Mouse (Mus musculus) intestine, embryonic 16.5 days (tissue): ENCODE results near the gene Ift122. TPM values are rescaled to one million over a fixed set of nuclear protein-coding genes. Genes with fewer than 3 reads are reported as not detected.
A peak's percentile ranks its signal among the peaks of the same experiment; 100 is the strongest.

Source experiments
- ATAC-seq: fragments of 200-750 bp; cut with Nextera tagmentation; 2 replicates; pipeline ENCODE4 v1.8.0; 2017; ENCODE audit warnings: moderate TSS enrichment, moderate library complexity
- H3K27ac ChIP-seq: fragments of 300-500 bp; sonication (generic); 2 replicates; pipeline ENCODE4 v1.5.1; 2014; ENCODE audit warnings: mild to moderate bottlenecking, low read length
- H3K27me3 ChIP-seq: fragments of 300-500 bp; sonication (generic); replicated peaks from 2 replicates; pipeline ENCODE4 v1.6.1; 2014; ENCODE audit warnings: low read length, control low read depth, mixed read lengths; ENCODE audit not compliant: control insufficient read depth, insufficient read depth
- H3K36me3 ChIP-seq: fragments of 300-500 bp; sonication (generic); 2 replicates; pipeline ENCODE4 v1.6.1; 2014; ENCODE audit warnings: low read length, control low read depth; ENCODE audit not compliant: control insufficient read depth, insufficient read depth
- H3K4me1 ChIP-seq: fragments of 300-500 bp; sonication (generic); 2 replicates; pipeline ENCODE4 v1.6.1; 2014; ENCODE audit warnings: low read length, control low read depth, mixed read lengths; ENCODE audit not compliant: control insufficient read depth, insufficient read depth
- H3K4me2 ChIP-seq: fragments of 300-500 bp; sonication (generic); 2 replicates; pipeline ENCODE4 v1.6.1; 2014; ENCODE audit warnings: low read depth, low read length, control low read depth
- H3K4me3 ChIP-seq: fragments of 300-500 bp; sonication (generic); 2 replicates; pipeline ENCODE4 v1.5.1; 2014; ENCODE audit warnings: mild to moderate bottlenecking, low read length
- H3K9ac ChIP-seq: fragments of 300-500 bp; sonication (generic); 2 replicates; pipeline ENCODE4 v1.6.1; 2014; ENCODE audit warnings: low read depth, low read length
- H3K9me3 ChIP-seq: fragments of 300-500 bp; sonication (generic); 2 replicates; pipeline ENCODE4 v1.6.1; 2016; ENCODE audit warnings: low read length, control low read depth; ENCODE audit not compliant: control insufficient read depth
- WGBS: fragments of 180-500 bp; shearing (Covaris S2); extraction: QIAGEN DNeasy Blood & Tissue Kit; methylation state at CpG from one replicate; pipeline ENCODE4 v1.1.7; 2014; 5-methylcytosine and 5-hydroxymethylcytosine counted together
- polyA plus RNA-seq: library from polyadenylated mRNA; unstranded; fragments of >200 nt; fragmentation: Nextera tagmentation; extraction: Ambion mirVana; gene quantifications from 2 replicates; pipeline ENCODE4 v1.2.1, GENCODE M21; 2015

The Ift122 gene
- polyA plus RNA-seq, 1 experiment from 2014 or later, result 13.1 TPM

DNA sequence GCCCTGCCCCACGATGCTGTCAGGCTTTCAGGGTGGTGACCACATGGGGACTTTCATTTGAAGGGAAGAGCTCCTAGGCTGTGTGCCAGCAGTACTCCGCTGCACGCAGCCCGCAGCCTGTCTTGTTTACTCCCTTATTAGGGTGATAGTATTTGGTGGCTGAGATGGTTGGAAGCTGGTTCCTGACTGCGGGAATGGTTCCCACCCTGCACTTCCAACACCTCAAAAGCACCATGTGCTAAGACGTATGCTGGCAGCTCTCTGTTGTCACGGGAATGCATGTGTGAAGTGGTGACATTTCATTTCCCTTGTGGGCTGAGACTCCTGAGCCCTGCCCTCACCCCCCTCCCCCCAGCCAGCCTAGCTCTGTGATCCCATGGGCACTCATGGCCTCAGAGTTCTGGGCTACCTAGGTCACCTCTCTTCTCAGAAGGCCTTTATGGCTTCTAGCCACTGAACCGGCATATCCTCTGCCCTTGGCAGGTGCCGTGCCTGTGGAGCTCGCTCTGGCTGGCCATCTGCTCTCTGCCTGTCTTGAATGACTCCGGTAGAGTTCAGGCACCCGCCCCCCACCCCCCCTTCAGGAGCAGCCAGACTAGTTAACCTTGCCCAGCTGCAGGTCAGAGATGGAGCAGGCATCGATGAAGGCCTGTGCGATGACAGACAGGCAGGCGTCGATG is 103.8 kb downstream of the Ift122 start:
- no peaks in the 10 kb centered on the region for H3K27me3 ChIP-seq
- 41% methylated on average over 16 of the region's 16 CpGs for WGBS
- no peaks in the 10 kb centered on the region for H3K36me3 ChIP-seq
- H3K4me2 ChIP-seq, result no peak overlapping the region
- H3K27ac ChIP-seq, result peak overlapping the region; percentile 71
- H3K9me3 ChIP-seq, result no peaks in the 10 kb centered on the region
- H3K4me3 ChIP-seq, result no peak overlapping the region
- H3K4me1 ChIP-seq, result peaks cover 33% of the 10 kb centered on the region
- peak; percentile 77 for ATAC-seq
- no peak overlapping the region; the same call in 1 of the 2 replicates for H3K9ac ChIP-seq

DNA sequence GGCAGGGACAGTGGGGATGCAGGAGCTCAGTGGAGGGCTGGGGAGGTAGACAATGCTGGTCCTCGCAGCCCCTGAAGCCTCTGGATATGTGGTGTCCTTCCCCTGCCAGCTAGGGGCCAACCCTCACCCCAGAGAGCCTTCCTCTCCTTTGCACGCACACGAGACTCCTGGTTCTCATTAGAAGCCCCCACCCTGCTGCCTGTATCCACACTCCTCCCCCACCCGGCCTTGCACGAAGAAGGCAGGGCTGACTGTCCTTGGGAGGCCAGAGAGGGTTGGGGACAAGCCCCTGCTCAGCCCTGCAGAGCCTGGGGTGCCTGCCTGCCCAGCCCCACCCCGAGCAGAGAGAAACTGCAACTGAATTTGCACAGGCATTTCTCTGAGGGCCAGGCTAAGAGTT is 104.4 kb downstream of the Ift122 start:
- no peak overlapping the region for H3K4me3 ChIP-seq
- no peak for ATAC-seq
- H3K9me3 ChIP-seq, result no peaks in the 10 kb centered on the region
- no peak overlapping the region for H3K4me2 ChIP-seq
- no peaks in the 10 kb centered on the region for H3K27me3 ChIP-seq
- no peaks in the 10 kb centered on the region for H3K36me3 ChIP-seq
- H3K27ac ChIP-seq, result no peak overlapping the region
- 54% methylated on average over 6 of the region's 6 CpGs for WGBS
- peak overlapping the region; percentile 38; the same call in 1 of the 2 replicates for H3K9ac ChIP-seq
- H3K4me1 ChIP-seq, result peaks cover 33% of the 10 kb centered on the region

DNA sequence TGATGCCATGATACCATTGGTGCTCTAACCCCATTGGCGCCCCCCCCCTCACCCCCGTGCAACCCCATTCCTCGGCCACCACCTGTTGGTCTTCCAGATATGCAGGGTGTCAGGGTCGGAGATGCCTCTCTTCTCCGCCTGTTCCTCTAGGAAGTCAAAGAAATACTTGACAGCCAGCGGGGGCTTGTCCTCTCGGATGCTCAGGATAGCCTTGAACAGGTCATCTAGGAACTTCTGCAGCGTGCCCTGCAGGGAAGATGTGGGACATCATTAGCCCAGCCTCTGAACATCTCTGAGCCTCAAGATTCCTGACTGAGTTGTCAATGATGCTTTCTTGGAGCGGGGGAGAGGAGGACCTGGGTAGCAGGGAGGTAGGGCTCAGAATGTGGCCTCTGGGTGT is 105.2 kb downstream of the Ift122 start:
- Histone ChIP-seq H3K4me2 (no peak overlapping the region), H3K36me3 (0 out of 2 replicates have a peak, but pooled peaks cover 3% of the 10 kb centered on the region), H3K27ac (no peak overlapping the region), H3K9ac (no peak overlapping the region), H3K4me3 (no peak overlapping the region), H3K4me1 (peaks cover 33% of the 10 kb centered on the region), H3K27me3 (no peaks in the 10 kb centered on the region), H3K9me3 (no peaks in the 10 kb centered on the region)
- ATAC-seq, result no peak
- 85% methylated on average over 9 of the region's 9 CpGs for WGBS

- no peak overlapping the region for H3K4me3 ChIP-seq
- no peaks in the 10 kb centered on the region for H3K9me3 ChIP-seq
- no peaks in the 10 kb centered on the region for H3K27me3 ChIP-seq
- WGBS, result 63% methylated on average over 7 of the region's 7 CpGs
- no peak for ATAC-seq
- H3K36me3 ChIP-seq, result 0 out of 2 replicates have a peak, but pooled peaks cover 3% of the 10 kb centered on the region
- peaks cover 33% of the 10 kb centered on the region for H3K4me1 ChIP-seq
- H3K4me2 ChIP-seq, result no peak overlapping the region
- H3K27ac ChIP-seq, result no peak overlapping the region; the same call in 1 of the 2 replicates
- H3K9ac ChIP-seq, result peak overlapping the region; percentile 37; the same call in 1 of the 2 replicates
Measured at GRCm38 (mm10) chr6:115959151-115959691, 106.0 kb downstream of the Ift122 start.

DNA sequence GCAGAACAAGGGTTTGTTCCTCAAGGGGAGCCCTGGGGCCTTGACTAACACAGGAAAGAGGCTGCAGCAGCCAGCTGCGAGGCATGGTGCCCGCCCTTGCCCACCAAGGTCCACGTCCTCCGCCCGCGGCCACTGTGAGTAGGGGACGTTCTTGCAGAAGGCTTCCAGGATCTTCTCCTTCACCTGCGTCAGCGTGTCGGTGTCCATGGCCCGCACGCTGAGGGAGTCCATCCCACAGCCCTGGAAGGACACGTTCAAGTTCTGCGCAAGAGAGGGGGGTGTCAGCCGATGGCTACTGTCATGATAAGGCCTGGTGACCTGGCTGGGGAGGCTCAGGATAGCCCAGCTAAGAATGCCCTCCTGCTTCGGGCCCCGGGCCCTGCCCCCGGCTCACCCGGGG is 107.1 kb downstream of the Ift122 start:
- H3K27ac ChIP-seq, result no peak overlapping the region
- H3K36me3 ChIP-seq, result 0 out of 2 replicates have a peak, but pooled peaks cover 3% of the 10 kb centered on the region
- WGBS, result 93% methylated on average over 19 of the region's 19 CpGs
- no peak overlapping the region for H3K4me3 ChIP-seq
- H3K4me2 ChIP-seq, result no peak overlapping the region
- no peaks in the 10 kb centered on the region for H3K27me3 ChIP-seq
- H3K9ac ChIP-seq, result no peak overlapping the region
- H3K9me3 ChIP-seq, result no peaks in the 10 kb centered on the region
- peaks cover 29% of the 10 kb centered on the region for H3K4me1 ChIP-seq
- no peak for ATAC-seq

- Histone ChIP-seq H3K36me3 (0 out of 2 replicates have a peak, but pooled peaks cover 6% of the 10 kb centered on the region), H3K4me2 (no peak overlapping the region), H3K4me1 (peaks cover 24% of the 10 kb centered on the region), H3K27ac (no peak overlapping the region), H3K9me3 (no peaks in the 10 kb centered on the region), H3K9ac (no peak overlapping the region), H3K27me3 (no peaks in the 10 kb centered on the region), H3K4me3 (no peak overlapping the region)
- 80% methylated on average over 3 of the region's 3 CpGs for WGBS
- no peak for ATAC-seq
Measured at GRCm38 (mm10) chr6:115961743-115962142, 108.5 kb downstream of the Ift122 start.

DNA sequence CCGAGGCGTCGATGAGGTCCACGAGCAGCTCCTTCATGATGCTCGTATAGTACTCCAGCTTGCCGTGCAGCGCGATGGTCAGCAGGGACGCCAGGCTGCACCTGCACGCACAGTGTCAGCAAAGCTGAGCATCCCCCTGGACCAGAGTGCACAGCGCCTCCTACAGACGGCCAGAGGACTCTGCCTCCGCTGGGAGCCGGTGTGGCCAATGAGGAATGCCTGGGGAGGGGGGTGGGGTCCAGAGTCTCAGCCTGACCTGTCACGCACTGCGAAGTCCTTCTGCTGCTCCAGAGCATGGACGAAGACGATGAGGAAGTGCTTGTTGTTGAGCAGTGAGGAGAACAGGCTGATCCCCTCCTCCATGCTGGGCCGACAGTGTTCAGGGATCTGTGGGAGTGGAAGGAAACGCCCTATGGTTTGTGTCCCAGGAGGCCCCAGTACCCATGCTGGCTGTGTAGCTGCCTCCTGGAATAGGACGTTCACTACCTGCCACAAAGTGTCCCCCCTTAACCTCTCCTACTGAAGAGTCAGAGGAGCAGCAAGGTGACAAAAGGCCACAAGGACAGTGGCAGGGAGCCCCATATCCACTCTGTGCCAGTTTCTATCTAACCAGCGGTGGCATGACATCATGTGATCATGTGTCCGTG is 109.3 kb downstream of the Ift122 start:
- WGBS, result 46% methylated on average over 23 of the region's 23 CpGs
- peak; percentile 21; the same call in 1 of the 2 replicates for ATAC-seq

DNA sequence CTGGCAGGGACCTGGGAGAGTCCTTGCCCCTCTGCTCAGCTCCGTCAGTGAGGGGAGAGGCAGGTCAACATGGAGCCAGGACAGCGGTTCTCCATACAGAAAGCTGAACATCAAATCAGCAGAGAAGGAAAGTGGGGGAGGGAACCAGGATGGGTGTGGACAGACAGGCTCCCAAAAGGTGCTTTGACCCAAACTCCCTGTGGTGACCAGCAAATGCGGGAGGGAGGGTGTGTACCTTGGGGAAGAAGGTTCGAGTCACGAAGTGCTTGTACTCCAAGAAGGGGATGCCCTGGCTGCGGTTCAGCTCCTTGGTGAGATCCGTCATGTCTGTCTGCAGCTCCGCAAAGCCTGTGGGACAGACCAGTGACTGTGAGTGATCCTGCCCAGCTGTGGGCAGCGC is 110.4 kb downstream of the Ift122 start:
- Histone ChIP-seq H3K36me3 (0 out of 2 replicates have a peak, but pooled peaks cover 6% of the 10 kb centered on the region), H3K4me2 (no peak overlapping the region), H3K4me1 (peaks cover 12% of the 10 kb centered on the region), H3K9ac (no peak overlapping the region), H3K9me3 (no peaks in the 10 kb centered on the region), H3K27ac (no peak overlapping the region), H3K4me3 (no peak overlapping the region), H3K27me3 (no peaks in the 10 kb centered on the region)
- no peak for ATAC-seq
- 83% methylated on average over 9 of the region's 9 CpGs for WGBS

More for the DNA sequence above, 109.3 kb downstream of the Ift122 start:
- H3K27me3 ChIP-seq, result no peaks in the 10 kb centered on the region
- peaks cover 16% of the 10 kb centered on the region for H3K4me1 ChIP-seq
- H3K4me2 ChIP-seq, result no peak overlapping the region
- H3K9ac ChIP-seq, result no peak overlapping the region
- 0 out of 2 replicates have a peak, but pooled peaks cover 6% of the 10 kb centered on the region for H3K36me3 ChIP-seq
- H3K9me3 ChIP-seq, result no peaks in the 10 kb centered on the region
- no peak overlapping the region for H3K4me3 ChIP-seq
- H3K27ac ChIP-seq, result no peak overlapping the region

- H3K27me3 ChIP-seq, result no peaks in the 10 kb centered on the region
- H3K4me2 ChIP-seq, result no peak overlapping the region
- WGBS, result 92% methylated on average over 19 of the region's 19 CpGs
- H3K27ac ChIP-seq, result no peak overlapping the region
- 0 out of 2 replicates have a peak, but pooled peaks cover 6% of the 10 kb centered on the region for H3K36me3 ChIP-seq
- peaks cover 5% of the 10 kb centered on the region for H3K4me1 ChIP-seq
- H3K9me3 ChIP-seq, result no peaks in the 10 kb centered on the region
- H3K9ac ChIP-seq, result no peak overlapping the region
- no peak overlapping the region for H3K4me3 ChIP-seq
- no peak for ATAC-seq
Measured at GRCm38 (mm10) chr6:115966227-115966966, 113.1 kb downstream of the Ift122 start.
